Mouse (Mus musculus) hindbrain, embryonic 16.5 days (tissue): ENCODE results near the gene Pecam1. TPM values are rescaled to one million over a fixed set of nuclear protein-coding genes. Genes with fewer than 3 reads are reported as not detected.
"Not testable (repeated sequence)": the region's sequence is repeated elsewhere in the genome, so short reads cannot be mapped to it uniquely, and the experiment has no call there.

Source experiments
- ATAC-seq: fragments of 200-750 bp; cut with Nextera tagmentation; 2 replicates; pipeline ENCODE4 v1.8.0; 2017; ENCODE audit warnings: moderate TSS enrichment, moderate library complexity
- H3K27ac ChIP-seq: fragments of 300-500 bp; sonication (generic); 2 replicates; pipeline ENCODE4 v1.5.1; 2014; ENCODE audit warnings: low read depth, mild to moderate bottlenecking, control low read depth, low read length, moderate library complexity
- H3K27me3 ChIP-seq: fragments of 300-500 bp; sonication (generic); replicated peaks from 2 replicates; pipeline ENCODE4 v1.6.1; 2014; ENCODE audit warnings: low read length; ENCODE audit not compliant: control insufficient read depth, insufficient read depth
- H3K36me3 ChIP-seq: fragments of 300-500 bp; sonication (generic); 2 replicates; pipeline ENCODE4 v1.6.1; 2014; ENCODE audit warnings: mild to moderate bottlenecking, low read length, moderate library complexity, mixed read lengths; ENCODE audit not compliant: control insufficient read depth, insufficient read depth
- H3K4me1 ChIP-seq: fragments of 300-500 bp; sonication (generic); 2 replicates; pipeline ENCODE4 v1.6.1; 2014; ENCODE audit warnings: low read depth, low read length; ENCODE audit not compliant: control insufficient read depth, insufficient read depth
- H3K4me2 ChIP-seq: fragments of 300-500 bp; sonication (generic); 2 replicates; pipeline ENCODE4 v1.6.1; 2014; ENCODE audit warnings: mild to moderate bottlenecking, low read length, control low read depth, moderate library complexity
- H3K4me3 ChIP-seq: fragments of 300-500 bp; sonication (generic); 2 replicates; pipeline ENCODE4 v1.5.1; 2014; ENCODE audit warnings: mild to moderate bottlenecking, low read length, control low read depth, moderate library complexity
- H3K9ac ChIP-seq: fragments of 300-500 bp; sonication (generic); 2 replicates; pipeline ENCODE4 v1.6.1; 2014; ENCODE audit warnings: low read depth, mild to moderate bottlenecking, control low read depth, low read length, moderate library complexity
- H3K9me3 ChIP-seq: fragments of 300-500 bp; sonication (generic); 2 replicates; pipeline ENCODE4 v1.6.1; 2014; ENCODE audit warnings: mild to moderate bottlenecking, low read length, moderate library complexity; ENCODE audit not compliant: control insufficient read depth
- WGBS: fragments of 180-500 bp; shearing (Covaris S2); extraction: QIAGEN DNeasy Blood & Tissue Kit; methylation state at CpG from one replicate; pipeline ENCODE4 v1.1.7; 2014; 5-methylcytosine and 5-hydroxymethylcytosine counted together
- polyA plus RNA-seq: library from polyadenylated mRNA; unstranded; fragments of >200 nt; fragmentation: Nextera tagmentation; extraction: Ambion mirVana; gene quantifications from 2 replicates; pipeline ENCODE4 v1.2.1, GENCODE M21; 2015

Pecam1 gene
- polyA plus RNA-seq, 1 experiment from 2014 or later: 16.4 TPM

DNA sequence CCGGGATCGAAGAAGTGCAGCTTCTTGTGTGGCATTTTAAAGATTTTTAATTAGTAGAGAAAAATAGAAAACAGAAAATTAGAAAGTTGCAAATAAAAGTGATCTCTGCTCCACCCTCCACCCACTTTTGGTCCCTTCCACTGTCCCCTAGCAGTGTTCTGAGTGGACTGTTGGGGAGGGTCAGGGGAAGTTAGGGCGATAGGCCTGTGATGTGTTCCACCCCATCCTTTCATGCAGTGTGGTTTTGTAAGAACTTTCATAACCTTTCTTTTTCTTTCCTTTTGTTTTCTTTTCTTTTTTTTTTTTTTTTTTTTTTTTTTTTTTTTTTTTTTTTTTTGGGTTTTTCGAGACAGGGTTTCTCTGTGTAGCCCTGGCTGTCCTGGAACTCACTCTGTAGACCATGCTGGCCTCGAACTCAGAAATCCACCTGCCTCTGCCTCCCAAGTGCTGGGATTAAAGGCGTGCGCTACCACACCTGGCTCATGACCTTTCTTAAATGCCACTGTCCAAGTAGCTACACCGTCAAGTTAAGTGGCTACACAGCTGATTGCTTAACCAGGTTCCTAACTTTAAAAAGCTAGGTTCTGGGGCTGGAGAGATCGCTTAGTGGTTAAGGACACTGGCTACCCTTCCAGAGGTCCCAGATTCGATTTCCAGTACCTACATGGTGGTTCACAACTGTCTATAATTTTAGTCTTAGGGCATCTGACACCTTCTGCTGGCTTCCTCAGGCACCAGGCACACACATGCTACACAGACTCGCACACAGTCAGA is 87.6 kb downstream of the Pecam1 start:
- WGBS: 87% methylated on average over 10 of the region's 11 CpGs
- no peak overlapping the region for H3K4me2 ChIP-seq
- ATAC-seq: no peak
- no peak overlapping the region for H3K27ac ChIP-seq
- no peaks in the 10 kb centered on the region for H3K9me3 ChIP-seq
- peaks cover 14% of the 10 kb centered on the region for H3K4me1 ChIP-seq
- no peak overlapping the region for H3K9ac ChIP-seq
- H3K36me3 ChIP-seq: no peaks in the 10 kb centered on the region
- H3K27me3 ChIP-seq: no peaks in the 10 kb centered on the region
- H3K4me3 ChIP-seq: no peak overlapping the region

GRCm38 (mm10) chr11:106660453-106661081 is 89.9 kb downstream of the Pecam1 start:
- Histone ChIP-seq H3K9ac (no peak overlapping the region), H3K36me3 (no peaks in the 10 kb centered on the region), H3K4me1 (peaks cover 15% of the 10 kb centered on the region), H3K27ac (peak overlapping the region; percentile 54), H3K4me3 (no peak overlapping the region), H3K27me3 (no peaks in the 10 kb centered on the region), H3K4me2 (no peak overlapping the region), H3K9me3 (no peaks in the 10 kb centered on the region)
- WGBS: 37% methylated on average over 13 of the region's 13 CpGs
- no peak for ATAC-seq

GRCm38 (mm10) chr11:106659598-106660295 is 90.7 kb downstream of the Pecam1 start:
- H3K36me3 ChIP-seq: no peaks in the 10 kb centered on the region
- no peak overlapping the region for H3K4me2 ChIP-seq
- peak overlapping the region; percentile 54 for H3K27ac ChIP-seq
- ATAC-seq: no peak
- peaks cover 15% of the 10 kb centered on the region for H3K4me1 ChIP-seq
- no peaks in the 10 kb centered on the region for H3K27me3 ChIP-seq
- H3K9me3 ChIP-seq: no peaks in the 10 kb centered on the region
- no peak overlapping the region for H3K4me3 ChIP-seq
- H3K9ac ChIP-seq: no peak overlapping the region
- WGBS: 39% methylated on average over 15 of the region's 15 CpGs

DNA sequence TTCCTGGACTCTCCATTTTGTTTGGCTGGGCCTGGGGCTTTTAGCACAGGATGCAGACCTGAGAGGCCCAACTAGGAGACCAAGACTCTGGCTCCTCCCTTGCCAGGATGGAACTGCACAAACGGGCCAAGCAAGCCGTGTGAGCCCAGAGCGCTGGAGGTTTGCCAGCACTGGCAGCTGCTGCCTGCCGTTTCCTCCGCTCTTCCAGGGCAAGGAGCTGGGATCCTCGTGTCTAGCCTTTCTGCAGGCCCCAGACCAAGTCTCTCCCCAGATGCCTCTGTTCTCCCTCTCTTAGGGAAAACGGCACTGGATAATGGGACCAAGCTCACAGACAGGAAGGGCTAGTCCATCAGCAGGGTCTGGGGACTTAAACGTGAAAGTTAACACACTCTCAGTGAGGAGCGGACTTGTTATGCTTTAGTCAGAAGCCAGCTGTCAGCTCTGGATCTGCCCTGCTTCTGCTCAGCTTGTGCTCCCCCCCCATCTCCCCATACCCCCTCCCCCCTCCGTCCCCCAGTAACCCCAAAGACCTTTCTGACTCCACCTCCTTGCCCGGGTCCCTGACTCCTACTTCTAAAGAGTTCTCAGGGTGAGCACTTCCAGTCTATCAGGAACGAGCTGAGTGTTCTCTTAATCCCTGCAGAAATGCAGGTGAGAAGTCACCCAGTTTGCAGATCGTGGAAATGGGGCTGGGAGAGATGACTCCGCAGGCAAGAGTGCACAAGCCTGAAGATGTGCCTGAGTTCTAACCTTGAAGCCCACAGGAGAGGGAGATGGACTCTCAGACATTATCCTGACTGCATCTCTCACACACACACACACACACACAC is 92.2 kb downstream of the Pecam1 start:
- H3K36me3 ChIP-seq: no peaks in the 10 kb centered on the region
- H3K4me2 ChIP-seq: peak overlapping the region; percentile 19; the same call in 1 of the 2 replicates
- H3K27me3 ChIP-seq: no peaks in the 10 kb centered on the region
- WGBS: 15% methylated on average over 14 of the region's 14 CpGs
- H3K4me3 ChIP-seq: no peak overlapping the region
- ATAC-seq: peak; percentile 92
- H3K27ac ChIP-seq: peak overlapping the region; percentile 78
- peaks cover 15% of the 10 kb centered on the region for H3K4me1 ChIP-seq
- peak overlapping the region; percentile 33; the same call in 1 of the 2 replicates for H3K9ac ChIP-seq
- no peaks in the 10 kb centered on the region for H3K9me3 ChIP-seq

DNA sequence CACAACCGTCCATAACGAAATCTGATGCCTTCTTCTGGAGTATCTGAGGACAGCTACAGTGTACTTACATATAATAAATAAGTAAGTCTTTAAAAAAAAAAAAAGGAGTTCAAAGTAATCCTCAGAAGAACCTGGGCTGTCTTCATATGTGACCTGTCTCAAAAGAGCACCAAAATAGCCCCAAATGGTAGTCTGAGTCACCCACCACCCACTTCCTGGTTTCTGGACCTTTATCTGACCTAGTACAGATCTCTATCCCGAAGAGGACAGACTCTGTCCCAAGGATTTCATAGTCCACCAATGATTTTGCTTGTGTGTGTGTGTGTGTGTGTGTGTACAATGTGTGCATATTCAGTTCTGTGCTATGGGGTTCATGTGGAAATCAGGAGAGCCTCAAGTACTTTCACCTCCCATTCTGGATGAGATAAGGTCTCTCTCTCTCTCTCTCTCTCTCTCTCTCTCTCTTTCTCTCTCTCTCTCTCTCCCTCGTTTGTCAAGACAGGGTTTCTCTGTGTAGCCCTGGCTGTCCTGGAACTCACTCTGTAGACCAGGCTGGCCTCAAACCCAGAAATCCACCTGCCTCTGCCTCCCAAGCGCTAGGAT is 93.4 kb downstream of the Pecam1 start:
- not testable (repeated sequence) for H3K4me2 ChIP-seq, H3K4me3 ChIP-seq, H3K27me3 ChIP-seq, H3K27ac ChIP-seq, ATAC-seq, H3K9me3 ChIP-seq, H3K9ac ChIP-seq, H3K36me3 ChIP-seq
- WGBS: 84% methylated on average over 5 of the region's 5 CpGs
- peaks cover 15% of the 10 kb centered on the region for H3K4me1 ChIP-seq

- 26% methylated on average over 13 of the region's 13 CpGs for WGBS
- Histone ChIP-seq H3K9me3 (no peaks in the 10 kb centered on the region), H3K36me3 (no peaks in the 10 kb centered on the region), H3K27me3 (no peaks in the 10 kb centered on the region), H3K4me1 (no peaks in the 10 kb centered on the region), H3K4me2 (no peak overlapping the region), H3K27ac (no peak overlapping the region), H3K9ac (no peak overlapping the region), H3K4me3 (no peak overlapping the region)
- no peak for ATAC-seq
Measured at GRCm38 (mm10) chr11:106648347-106648746, 102.1 kb downstream of the Pecam1 start.

- WGBS: 81% methylated on average over 8 of the region's 8 CpGs
- H3K4me2 ChIP-seq: no peak overlapping the region
- peaks cover 2% of the 10 kb centered on the region; the same call in 1 of the 2 replicates for H3K4me1 ChIP-seq
- H3K9ac ChIP-seq: no peak overlapping the region
- no peaks in the 10 kb centered on the region for H3K9me3 ChIP-seq
- H3K27ac ChIP-seq: no peak overlapping the region
- H3K27me3 ChIP-seq: no peaks in the 10 kb centered on the region
- ATAC-seq: no peak
- H3K36me3 ChIP-seq: no peaks in the 10 kb centered on the region
- no peak overlapping the region for H3K4me3 ChIP-seq
Measured at GRCm38 (mm10) chr11:106642966-106643637, 107.3 kb downstream of the Pecam1 start.

GRCm38 (mm10) chr11:106641580-106641979 is 108.8 kb downstream of the Pecam1 start:
- Histone ChIP-seq H3K4me3 (no peak overlapping the region), H3K9me3 (no peaks in the 10 kb centered on the region), H3K27ac (no peak overlapping the region), H3K36me3 (no peaks in the 10 kb centered on the region), H3K9ac (no peak overlapping the region), H3K4me2 (no peak overlapping the region), H3K27me3 (no peaks in the 10 kb centered on the region), H3K4me1 (peaks cover 4% of the 10 kb centered on the region; the same call in 1 of the 2 replicates)
- 75% methylated on average over 1 of the region's 1 CpGs for WGBS
- ATAC-seq: no peak
